Mouse (Mus musculus) forebrain, embryonic 10.5 days (tissue): ENCODE data around the gene A030003K21Rik. TPM values are rescaled to one million over a fixed set of nuclear protein-coding genes. Genes with fewer than 3 reads are reported as not detected.
"Not testable (repeated sequence)": the region's sequence is repeated elsewhere in the genome, so short reads cannot be mapped to it uniquely, and the experiment has no call there.

Experiments used
- DNase-seq: peaks from one replicate; pipeline ENCODE4 v3.0.0-alpha.2; 2017; ENCODE audit warnings: low spot score; ENCODE audit errors: extremely low spot score
- H3K27ac ChIP-seq: fragments of 300-500 bp; sonication (generic); 2 replicates; pipeline ENCODE4 v1.5.1; 2016; ENCODE audit warnings: mild to moderate bottlenecking
- H3K27me3 ChIP-seq: fragments of 300-500 bp; sonication (generic); 2 replicates; pipeline ENCODE4 v1.6.1; 2016; ENCODE audit warnings: mild to moderate bottlenecking; ENCODE audit not compliant: poor library complexity, severe bottlenecking
- H3K36me3 ChIP-seq: fragments of 300-500 bp; sonication (generic); replicated peaks from 2 replicates; pipeline ENCODE4 v1.6.1; 2016; ENCODE audit warnings: mild to moderate bottlenecking, moderate library complexity
- H3K4me1 ChIP-seq: fragments of 300-500 bp; sonication (generic); 2 replicates; pipeline ENCODE4 v1.6.1; 2016
- H3K4me3 ChIP-seq: fragments of 300-500 bp; sonication (generic); 2 replicates; pipeline ENCODE4 v1.5.1; 2016; ENCODE audit warnings: mild to moderate bottlenecking, moderate library complexity
- H3K9me3 ChIP-seq: fragments of 300-500 bp; sonication (generic); 2 replicates; pipeline ENCODE4 v1.6.1; 2016; ENCODE audit warnings: mild to moderate bottlenecking, moderate library complexity
- WGBS: fragments of 180-500 bp; shearing (Covaris S2); methylation state at CpG from one replicate; pipeline ENCODE4 v1.1.7; 2016; 5-methylcytosine and 5-hydroxymethylcytosine counted together
- polyA plus RNA-seq: library from polyadenylated mRNA; unstranded; fragments of >200 nt; fragmentation: Nextera tagmentation; extraction: Ambion mirVana; gene quantifications from 2 replicates; pipeline ENCODE4 v1.2.1, GENCODE M21; 2016

Gene A030003K21Rik
- polyA plus RNA-seq, 1 experiment from 2014 or later: not detected

DNA sequence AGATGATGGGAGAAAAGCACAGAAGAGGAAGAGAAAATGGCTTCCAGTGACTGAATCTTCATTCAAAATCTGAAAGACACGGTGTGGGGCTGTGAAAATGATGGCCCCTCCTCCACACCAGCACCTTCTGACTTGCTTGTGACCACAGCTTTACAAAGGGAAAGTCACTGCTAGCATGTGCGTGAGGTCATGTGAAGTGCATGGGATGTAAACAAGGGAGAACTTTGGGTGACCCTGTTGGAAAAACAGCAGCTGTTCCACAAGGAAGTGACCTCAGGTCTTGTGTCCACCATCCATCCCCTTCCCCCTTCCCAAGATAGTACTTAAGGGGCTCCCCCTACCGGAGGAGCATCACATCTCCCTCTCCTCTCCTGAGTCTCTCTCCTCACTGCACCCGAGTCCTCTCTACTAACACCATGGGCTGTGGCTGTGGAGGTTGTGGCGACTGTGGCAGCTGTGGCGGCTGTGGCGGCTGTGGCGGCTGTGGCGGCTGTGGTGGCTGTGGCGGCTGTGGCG, 16.7 kb upstream of the A030003K21Rik start, which contains the start of gene Gm47955:
Gm47955 (plus strand) TSS at position 417 of the 516 bp plus-strand sequence.
- no peaks in the 10 kb centered on the region for H3K27me3 ChIP-seq
- H3K4me1 ChIP-seq: no peaks in the 10 kb centered on the region
- H3K4me3 ChIP-seq: no peak within 1 kb of the TSS
- WGBS: 94% methylated on average over 11 of the region's 11 CpGs
- DNase-seq: no peak
- H3K36me3 ChIP-seq: no peaks in the 10 kb centered on the region
- no peak within 1 kb of the TSS for H3K27ac ChIP-seq
- H3K9me3 ChIP-seq: peaks cover 8% of the 10 kb centered on the region

DNA sequence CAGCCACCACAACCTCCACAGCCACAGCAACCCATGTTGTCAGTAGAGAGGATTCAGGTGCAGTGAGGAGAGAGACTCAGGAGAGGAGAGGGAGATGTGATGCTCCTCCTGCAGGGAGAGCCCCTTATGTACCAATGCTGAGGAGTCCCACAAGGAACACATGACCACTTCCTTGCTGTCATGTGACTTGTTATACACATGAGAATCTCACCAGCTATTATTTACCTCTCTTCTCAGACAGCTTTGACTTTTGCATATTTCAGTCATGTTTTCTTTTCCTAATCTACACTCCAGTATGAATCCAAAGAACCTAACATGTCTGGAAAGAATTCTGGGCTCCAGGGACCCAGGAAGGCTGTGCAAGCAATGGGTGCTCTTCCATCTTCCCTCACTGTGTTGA, 12.7 kb upstream of the A030003K21Rik start, which contains the start of gene Gm7544:
Gm7544 (minus strand) TSS at position 101 of the 400 bp plus-strand sequence.
- DNase-seq: not testable (repeated sequence)

DNA sequence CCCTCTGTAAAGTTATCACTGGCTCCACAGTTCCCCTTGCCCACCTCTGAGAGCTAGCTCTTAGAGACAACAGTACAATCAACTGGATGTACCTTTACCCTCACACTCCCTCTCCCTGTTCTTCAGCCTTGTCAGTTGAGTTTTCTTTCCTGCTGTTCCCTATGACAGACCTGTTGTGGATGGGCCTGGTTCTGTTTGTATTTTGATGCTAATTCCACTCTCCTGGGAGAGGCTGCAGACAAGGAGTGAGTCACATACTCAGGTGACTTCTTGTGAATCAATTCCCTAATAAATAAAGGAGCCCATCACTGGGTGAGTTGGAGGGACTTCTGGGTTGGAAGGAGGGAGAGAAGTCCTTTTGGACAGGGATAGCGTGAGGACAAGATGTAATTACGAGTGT, 5.4 kb upstream of the A030003K21Rik start:
- no peak for DNase-seq
- no peak overlapping the region for H3K27ac ChIP-seq
- WGBS: 86% methylated on average over 2 of the region's 2 CpGs

More for the DNA sequence above, 12.7 kb upstream of the A030003K21Rik start, which contains the start of gene Gm7544:
- H3K4me3 ChIP-seq, H3K27me3 ChIP-seq, H3K9me3 ChIP-seq, H3K27ac ChIP-seq, H3K36me3 ChIP-seq, H3K4me1 ChIP-seq: not testable (repeated sequence)

DNA sequence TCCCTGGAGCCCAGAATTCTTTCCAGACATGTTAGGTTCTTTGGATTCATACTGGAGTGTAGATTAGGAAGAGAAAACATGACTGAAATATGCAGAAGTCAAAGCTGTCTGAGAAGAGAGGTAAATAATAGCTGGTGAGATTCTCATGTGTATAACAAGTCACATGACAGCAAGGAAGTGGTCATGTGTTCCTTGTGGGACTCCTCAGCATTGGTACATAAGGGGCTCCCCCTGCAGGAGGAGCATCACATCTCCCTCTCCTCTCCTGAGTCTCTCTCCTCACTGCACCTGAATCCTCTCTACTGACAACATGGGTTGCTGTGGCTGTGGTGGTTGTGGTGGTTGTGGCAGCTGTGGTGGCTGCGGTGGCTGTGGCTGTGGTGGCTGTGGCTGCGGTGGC, 2.8 kb upstream of the A030003K21Rik start:
- H3K27me3 ChIP-seq, DNase-seq, H3K4me1 ChIP-seq, H3K9me3 ChIP-seq, H3K27ac ChIP-seq, H3K36me3 ChIP-seq, H3K4me3 ChIP-seq: not testable (repeated sequence)
- WGBS: 92% methylated on average over 2 of the region's 2 CpGs

More for the DNA sequence above, 5.4 kb upstream of the A030003K21Rik start:
- Histone ChIP-seq H3K9me3 (no peaks in the 10 kb centered on the region), H3K4me3 (no peak overlapping the region), H3K36me3 (no peaks in the 10 kb centered on the region), H3K27me3 (no peaks in the 10 kb centered on the region), H3K4me1 (no peaks in the 10 kb centered on the region)

DNA sequence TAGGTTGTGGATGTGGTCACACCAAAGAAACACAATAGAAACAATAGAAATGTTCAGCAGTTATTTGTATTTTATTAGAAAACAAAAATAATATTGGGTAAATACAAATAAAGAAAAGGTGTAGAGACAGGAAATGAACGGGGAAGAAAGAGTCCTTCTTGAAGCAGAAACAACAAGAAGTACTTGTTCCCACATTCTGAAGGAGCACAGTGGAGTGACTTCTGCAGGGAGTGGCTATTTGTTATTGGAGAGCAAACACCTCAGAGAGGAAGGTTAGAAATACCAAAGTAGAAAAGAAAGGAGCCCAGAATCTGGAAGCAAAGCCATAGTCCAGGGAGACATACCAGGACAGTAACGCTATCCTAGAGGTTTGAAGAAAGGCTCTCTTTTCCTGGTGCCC, 683 bp downstream of the A030003K21Rik start:
- H3K9me3 ChIP-seq: peaks cover 22% of the 10 kb centered on the region
- H3K27me3 ChIP-seq, DNase-seq, H3K4me1 ChIP-seq, H3K4me3 ChIP-seq, H3K36me3 ChIP-seq, H3K27ac ChIP-seq: not testable (repeated sequence)
- WGBS: 97% methylated on average over 2 of the region's 2 CpGs

DNA sequence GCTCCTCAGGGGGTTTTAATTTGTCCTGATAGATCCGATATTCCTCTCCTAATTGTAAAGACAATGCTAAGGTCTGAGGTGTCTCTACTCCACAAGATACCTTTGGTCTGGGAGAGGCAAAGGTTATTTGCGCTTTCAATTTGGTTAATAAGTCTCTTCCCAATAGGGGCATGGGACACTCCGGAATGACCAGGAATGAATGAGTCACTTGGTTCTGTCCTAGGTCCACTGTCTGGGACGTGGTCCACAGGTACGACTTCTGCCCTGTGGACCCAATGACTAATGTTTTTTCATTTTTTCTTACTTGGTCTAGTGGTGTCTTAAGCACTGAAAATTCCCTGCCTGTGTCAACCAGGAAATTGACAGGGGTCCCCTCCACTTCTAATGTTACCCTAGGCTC, 4.5 kb downstream of the A030003K21Rik start:
- no peak overlapping the region for H3K27ac ChIP-seq
- H3K4me3 ChIP-seq: no peak overlapping the region
- 92% methylated on average over 5 of the region's 5 CpGs for WGBS
- no peaks in the 10 kb centered on the region for H3K36me3 ChIP-seq
- no peaks in the 10 kb centered on the region for H3K27me3 ChIP-seq
- peaks cover 28% of the 10 kb centered on the region for H3K9me3 ChIP-seq
- H3K4me1 ChIP-seq: no peaks in the 10 kb centered on the region
- DNase-seq: no peak

DNA sequence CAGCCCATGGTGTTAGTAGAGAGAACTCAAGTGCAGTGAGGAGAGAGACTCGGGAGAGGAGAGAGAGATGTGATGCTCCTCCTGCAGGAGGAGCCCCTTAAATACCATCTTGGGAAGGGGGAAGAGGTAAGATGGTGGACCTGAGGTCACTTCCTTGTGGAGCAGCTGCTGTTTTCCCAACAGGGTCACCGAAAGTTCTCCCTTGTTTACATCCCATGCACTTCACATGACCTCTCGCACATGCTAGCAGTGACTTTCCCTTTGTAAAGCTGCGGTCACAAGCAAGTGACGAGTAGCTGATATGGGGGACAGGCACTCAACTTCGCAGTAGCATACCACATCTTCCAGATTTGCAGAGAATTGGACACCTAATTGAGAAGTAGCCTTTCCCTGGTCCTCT, 11.9 kb downstream of the A030003K21Rik start, which contains the start of gene Gm6217:
Gm6217 (minus strand) TSS at position 74 of the 400 bp plus-strand sequence.
- not testable (repeated sequence) for H3K4me1 ChIP-seq, DNase-seq, H3K27me3 ChIP-seq, H3K36me3 ChIP-seq, H3K27ac ChIP-seq, H3K4me3 ChIP-seq
- no CpG with 5 or more reads among the region's 6 CpGs for WGBS
- peaks cover 14% of the 10 kb centered on the region; the same call in 1 of the 2 replicates for H3K9me3 ChIP-seq

DNA sequence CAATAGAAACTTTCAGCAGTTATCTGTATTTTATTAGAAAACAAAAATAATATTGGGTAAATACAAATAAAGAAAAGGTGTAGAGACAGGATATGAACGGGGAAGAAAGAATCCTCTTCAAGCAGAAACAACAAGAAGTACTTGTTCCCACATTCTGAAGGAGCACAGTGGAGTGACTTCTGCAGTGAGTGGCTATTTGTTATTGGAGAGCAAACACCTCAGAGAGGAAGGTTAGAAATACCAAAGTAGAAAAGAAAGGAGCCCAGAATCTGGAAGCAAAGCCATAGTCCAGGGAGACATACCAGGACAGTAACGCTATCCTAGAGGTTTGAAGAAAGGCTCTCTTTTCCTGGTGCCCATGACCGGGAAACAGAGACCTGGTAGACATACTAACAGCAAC, 12.6 kb downstream of the A030003K21Rik start:
- H3K9me3 ChIP-seq: peaks cover 14% of the 10 kb centered on the region; the same call in 1 of the 2 replicates
- H3K4me1 ChIP-seq, H3K27me3 ChIP-seq, H3K27ac ChIP-seq, H3K4me3 ChIP-seq, DNase-seq, H3K36me3 ChIP-seq: not testable (repeated sequence)
- WGBS: 88% methylated on average over 3 of the region's 3 CpGs

DNA sequence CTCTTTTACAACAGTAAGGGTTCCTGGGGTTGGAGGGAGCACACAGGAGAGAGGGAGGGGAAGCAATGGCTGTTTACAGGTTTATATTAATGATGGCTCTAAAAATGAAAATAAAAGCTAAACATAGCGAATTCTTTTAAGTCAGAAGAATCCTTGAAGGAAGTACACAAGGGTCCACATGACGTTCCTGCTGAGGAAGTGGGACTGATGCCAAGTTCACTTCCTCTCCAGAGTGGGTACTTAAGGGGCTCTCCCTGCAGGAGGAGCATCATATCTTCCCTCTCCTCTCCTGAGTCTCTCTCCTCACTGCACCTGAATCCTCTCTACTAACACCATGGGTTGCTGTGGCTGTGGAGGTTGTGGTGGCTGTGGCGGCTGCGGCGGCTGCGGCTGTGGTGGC, 18.5 kb downstream of the A030003K21Rik start, which contains the start of gene A030014E15Rik:
A030014E15Rik (plus strand) TSS at position 268 of the 400 bp plus-strand sequence.
- Histone ChIP-seq H3K4me1 (peaks cover under 1% of the 10 kb centered on the region; the same call in 1 of the 2 replicates), H3K9me3 (peaks cover 5% of the 10 kb centered on the region; the same call in 1 of the 2 replicates), H3K27ac (no peak within 1 kb of the TSS), H3K36me3 (no peaks in the 10 kb centered on the region), H3K27me3 (no peaks in the 10 kb centered on the region), H3K4me3 (no peak within 1 kb of the TSS)
- WGBS: 84% methylated on average over 3 of the region's 6 CpGs
- DNase-seq: no peak

DNA sequence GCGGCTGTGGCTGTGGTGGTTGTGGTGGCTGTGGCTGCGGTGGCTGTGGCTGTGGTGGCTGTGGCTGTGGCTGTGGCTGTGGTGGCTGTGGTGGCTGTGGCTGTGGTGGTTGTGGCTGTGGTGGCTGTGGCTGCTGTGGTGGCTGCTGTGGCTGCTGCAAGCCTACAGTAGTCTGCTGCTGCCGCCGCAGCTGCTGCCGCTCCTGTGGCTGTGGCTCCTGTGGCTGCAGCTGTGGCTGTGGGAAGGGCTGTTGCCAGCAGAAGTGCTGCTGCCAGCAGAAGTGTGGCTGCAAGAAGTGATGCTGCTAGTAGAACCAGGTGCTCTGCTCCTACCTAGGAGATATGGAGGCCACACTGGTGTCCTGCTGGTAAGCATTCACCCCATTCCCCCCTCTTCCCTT, 29.8 kb downstream of the A030003K21Rik start:
- 92% methylated on average over 5 of the region's 5 CpGs for WGBS
- not testable (repeated sequence) for H3K27me3 ChIP-seq, DNase-seq, H3K9me3 ChIP-seq, H3K27ac ChIP-seq, H3K4me3 ChIP-seq, H3K36me3 ChIP-seq, H3K4me1 ChIP-seq

DNA sequence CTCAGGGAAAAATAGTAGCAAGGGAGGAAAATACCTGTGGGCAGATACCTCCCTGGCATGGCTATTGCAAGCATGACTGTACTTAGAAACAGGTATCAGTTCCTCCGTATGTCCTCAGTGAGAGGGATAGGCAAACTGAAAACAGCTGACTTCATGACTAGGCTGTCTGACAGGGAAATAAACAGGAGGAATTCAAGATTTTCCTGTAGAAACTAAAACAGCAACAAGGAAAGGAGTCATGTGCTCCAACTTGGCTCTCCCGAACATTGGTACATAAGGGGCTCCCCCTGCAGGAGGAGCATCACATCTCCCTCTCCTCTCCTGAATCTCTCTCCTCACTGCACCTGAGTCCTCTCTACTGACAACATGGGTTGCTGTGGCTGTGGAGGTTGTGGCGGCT, 30.2 kb downstream of the A030003K21Rik start, which contains the start of gene A030005L19Rik:
A030005L19Rik (plus strand) TSS at position 301 of the 400 bp plus-strand sequence.
- H3K27me3 ChIP-seq: no peaks in the 10 kb centered on the region
- H3K9me3 ChIP-seq: no peaks in the 10 kb centered on the region
- H3K4me3 ChIP-seq: no peak within 1 kb of the TSS
- H3K4me1 ChIP-seq: peaks cover 5% of the 10 kb centered on the region; the same call in 1 of the 2 replicates
- DNase-seq: no peak
- WGBS: 96% methylated on average over 3 of the region's 3 CpGs
- no peak within 1 kb of the TSS for H3K27ac ChIP-seq
- 0 out of 2 replicates have a peak, but pooled peaks cover 3% of the 10 kb centered on the region for H3K36me3 ChIP-seq

DNA sequence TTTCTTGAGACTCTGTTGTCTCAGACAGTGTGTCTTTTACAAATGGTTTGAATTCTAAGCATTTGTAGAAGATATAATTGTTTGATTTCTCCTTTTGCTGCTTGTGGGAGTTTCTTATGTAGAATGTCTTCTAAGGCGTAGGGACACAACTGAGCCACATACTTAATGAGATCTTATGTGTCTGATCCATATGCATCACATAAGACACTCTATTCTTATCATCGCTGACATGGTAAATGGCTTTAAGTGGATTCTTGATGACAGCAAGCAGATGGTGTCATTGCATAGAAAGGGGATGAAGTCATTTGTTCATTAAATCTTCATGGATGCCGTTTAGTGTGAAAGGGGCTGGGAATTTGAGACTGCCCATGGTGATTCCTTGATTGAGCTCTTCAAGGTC, 37.3 kb downstream of the A030003K21Rik start:
- H3K4me1 ChIP-seq: no peaks in the 10 kb centered on the region; the same call in 1 of the 2 replicates
- no peak overlapping the region for H3K27ac ChIP-seq
- 85% methylated on average over 3 of the region's 3 CpGs for WGBS
- peaks cover 31% of the 10 kb centered on the region for H3K36me3 ChIP-seq
- no peak for DNase-seq
- H3K27me3 ChIP-seq: no peaks in the 10 kb centered on the region
- no peak overlapping the region for H3K4me3 ChIP-seq
- no peaks in the 10 kb centered on the region for H3K9me3 ChIP-seq

DNA sequence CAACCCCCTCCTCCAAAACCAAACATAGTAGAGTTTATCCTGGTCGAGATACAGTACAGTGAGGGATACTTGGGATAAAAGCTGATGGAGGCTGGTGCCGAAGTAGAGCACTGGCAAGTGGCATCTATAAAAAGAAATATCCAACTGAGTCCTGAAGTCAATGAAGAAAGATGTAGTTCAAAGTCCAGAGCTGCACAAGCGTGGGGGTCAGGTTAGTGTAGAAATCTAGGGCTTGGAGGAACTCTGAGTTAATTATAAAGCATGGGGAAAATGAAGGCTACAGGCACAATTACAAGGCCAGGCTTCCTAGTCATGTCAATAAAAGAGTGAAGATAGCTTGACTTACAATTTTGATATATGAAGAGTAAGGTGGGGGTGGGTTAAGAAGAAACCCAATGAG, 42.0 kb downstream of the A030003K21Rik start:
- no peaks in the 10 kb centered on the region for H3K9me3 ChIP-seq
- WGBS: 93% methylated on average over 3 of the region's 3 CpGs
- H3K4me1 ChIP-seq: no peaks in the 10 kb centered on the region; the same call in 1 of the 2 replicates
- no peak overlapping the region for H3K4me3 ChIP-seq
- peaks cover 59% of the 10 kb centered on the region for H3K36me3 ChIP-seq
- no peak for DNase-seq
- H3K27me3 ChIP-seq: no peaks in the 10 kb centered on the region
- no peak overlapping the region for H3K27ac ChIP-seq
